Mouse (Mus musculus): Measurements from ENCODE around the gene Scn4a.
"Not testable (repeated sequence)": the region's sequence is repeated elsewhere in the genome, so short reads cannot be mapped to it uniquely, and the experiment has no call there.

The Scn4a gene

GRCm38 (mm10) chr11:106353188-106353587, at the start of gene Scn4a:
Gene Scn4a (minus strand): TSS chr11:106353288.
- DNase-seq (ENCODE audit: low spot score): no peak

GRCm38 (mm10) chr11:106398481-106398880, 45.4 kb upstream of the Scn4a start:
- no peak for DNase-seq (ENCODE audit: low spot score)

- peak; percentile 35 for DNase-seq (ENCODE audit: low spot score)
Observed at GRCm38 (mm10) chr11:106397656-106398055, 44.6 kb upstream of the Scn4a start.

GRCm38 (mm10) chr11:106394055-106394454, 41.0 kb upstream of the Scn4a start:
- not testable (repeated sequence) for DNase-seq (ENCODE audit: low spot score)

GRCm38 (mm10) chr11:106393331-106393616, 40.2 kb upstream of the Scn4a start:
- DNase-seq (ENCODE audit: low spot score): no peak

GRCm38 (mm10) chr11:106392597-106393330, 39.7 kb upstream of the Scn4a start:
- DNase-seq (ENCODE audit: low spot score): no peak

- peak; percentile 92 for DNase-seq (ENCODE audit: low spot score)
Observed at GRCm38 (mm10) chr11:106391546-106392188, 38.6 kb upstream of the Scn4a start.

GRCm38 (mm10) chr11:106390757-106391156, 37.7 kb upstream of the Scn4a start:
- DNase-seq (ENCODE audit: low spot score): no peak

- no peak for DNase-seq (ENCODE audit: low spot score)
Observed at GRCm38 (mm10) chr11:106389611-106390010, 36.5 kb upstream of the Scn4a start.

- DNase-seq (ENCODE audit: low spot score): no peak
Observed at GRCm38 (mm10) chr11:106387791-106388216, 34.7 kb upstream of the Scn4a start, which contains the start of gene Icam2. Gene Icam2 (minus strand): TSS chr11:106388075.

GRCm38 (mm10) chr11:106387020-106387419, 33.9 kb upstream of the Scn4a start:
- no peak for DNase-seq (ENCODE audit: low spot score)

GRCm38 (mm10) chr11:106386409-106386808, 33.3 kb upstream of the Scn4a start:
- no peak for DNase-seq (ENCODE audit: low spot score)

- no peak for DNase-seq (ENCODE audit: low spot score)
Observed at GRCm38 (mm10) chr11:106383051-106383790, 30.1 kb upstream of the Scn4a start.

GRCm38 (mm10) chr11:106382424-106382823, 29.3 kb upstream of the Scn4a start:
- no peak for DNase-seq (ENCODE audit: low spot score)

- no peak for DNase-seq (ENCODE audit: low spot score)
Observed at GRCm38 (mm10) chr11:106381883-106382282, 28.8 kb upstream of the Scn4a start.

- DNase-seq (ENCODE audit: low spot score): no peak
Observed at GRCm38 (mm10) chr11:106381011-106381410, 27.9 kb upstream of the Scn4a start.

- DNase-seq (ENCODE audit: low spot score): no peak
Observed at GRCm38 (mm10) chr11:106374979-106375378, 21.9 kb upstream of the Scn4a start.

GRCm38 (mm10) chr11:106374559-106374958, 21.5 kb upstream of the Scn4a start:
- no peak for DNase-seq (ENCODE audit: low spot score)

GRCm38 (mm10) chr11:106373998-106374397, 20.9 kb upstream of the Scn4a start:
- DNase-seq (ENCODE audit: low spot score): no peak

- peak; percentile 87 for DNase-seq (ENCODE audit: low spot score)
Observed at GRCm38 (mm10) chr11:106366316-106366715, 13.2 kb upstream of the Scn4a start.

GRCm38 (mm10) chr11:106365366-106365765, 12.3 kb upstream of the Scn4a start, which contains the start of gene Prr29:
Gene Prr29 (plus strand): TSS chr11:106365472.
- no peak for DNase-seq (ENCODE audit: low spot score)

GRCm38 (mm10) chr11:106364712-106365111, 11.6 kb upstream of the Scn4a start:
- peak; percentile 50 for DNase-seq (ENCODE audit: low spot score)

GRCm38 (mm10) chr11:106359350-106359749, 6.3 kb upstream of the Scn4a start:
- peak; percentile 67 for DNase-seq (ENCODE audit: low spot score)

Data from retina, embryonic 14.5 days (tissue).